Mouse (Mus musculus): ENCODE measurements around the gene Bves. TPM values are rescaled to one million over a fixed set of nuclear protein-coding genes. Genes with fewer than 3 reads are reported as not detected.
"Not testable (repeated sequence)": the region's sequence is repeated elsewhere in the genome, so short reads cannot be mapped to it uniquely, and the experiment has no call there.

The Bves gene
- 1 to 10 TPM in 1 of 2 experiments, under 1 TPM in 1; 0.34 to 1.1 TPM for total RNA-seq (2021)

- intact Hi-C loops (cut with DNase I) = no loop called here
- peak; percentile 64 for DNase-seq
These were observed at the start of gene Bves for GRCm38 (mm10) chr10:45335434-45336422. Bves (plus strand) TSS chr10:45335772.

- intact Hi-C loops (cut with DNase I) = no loop called here
- no peak for DNase-seq
These were observed 47.2 kb upstream of the Bves start for GRCm38 (mm10) chr10:45288351-45288750.

GRCm38 (mm10) chr10:45289218-45290105, 46.1 kb upstream of the Bves start:
- intact Hi-C loops (cut with DNase I) = no loop called here
- DNase-seq = peak; percentile 41

GRCm38 (mm10) chr10:45290618-45291017, 45.0 kb upstream of the Bves start:
- DNase-seq = no peak
- intact Hi-C loops (cut with DNase I) = no loop called here

GRCm38 (mm10) chr10:45292159-45292558, 43.4 kb upstream of the Bves start:
- not testable (repeated sequence) for DNase-seq

GRCm38 (mm10) chr10:45295093-45295492, 40.5 kb upstream of the Bves start:
- intact Hi-C loops (cut with DNase I) = no loop called here
- no peak for DNase-seq

More at GRCm38 (mm10) chr10:45292159-45292558, 43.4 kb upstream of the Bves start:
- intact Hi-C loops (cut with DNase I) = not testable (repeated sequence)

GRCm38 (mm10) chr10:45298503-45298902, 37.1 kb upstream of the Bves start:
- peak; percentile 32 for DNase-seq

GRCm38 (mm10) chr10:45299509-45299908, 36.1 kb upstream of the Bves start:
- DNase-seq = no peak
- intact Hi-C loops (cut with DNase I) = no loop called here

More at GRCm38 (mm10) chr10:45298503-45298902, 37.1 kb upstream of the Bves start:
- intact Hi-C loops (cut with DNase I) = no loop called here

GRCm38 (mm10) chr10:45303315-45304036, 32.1 kb upstream of the Bves start:
- intact Hi-C loops (cut with DNase I) = no loop called here
- DNase-seq = no peak

GRCm38 (mm10) chr10:45305173-45305572, 30.4 kb upstream of the Bves start:
- no peak for DNase-seq
- intact Hi-C loops (cut with DNase I) = no loop called here

- intact Hi-C loops (cut with DNase I) = no loop called here
- peak; percentile 26 for DNase-seq
These were observed 24.4 kb upstream of the Bves start for GRCm38 (mm10) chr10:45311129-45311528.

GRCm38 (mm10) chr10:45311624-45312023, 23.9 kb upstream of the Bves start:
- peak; percentile 46 for DNase-seq
- intact Hi-C loops (cut with DNase I) = no loop called here

GRCm38 (mm10) chr10:45314865-45315264, 20.7 kb upstream of the Bves start:
- intact Hi-C loops (cut with DNase I) = no loop called here
- DNase-seq = no peak

- no peak for DNase-seq
- intact Hi-C loops (cut with DNase I) = no loop called here
These were observed 16.6 kb upstream of the Bves start for GRCm38 (mm10) chr10:45318922-45319321.

- DNase-seq = no peak
These were observed 15.3 kb upstream of the Bves start for GRCm38 (mm10) chr10:45320296-45320695.

GRCm38 (mm10) chr10:45324159-45324558, 11.4 kb upstream of the Bves start:
- intact Hi-C loops (cut with DNase I) = no loop called here
- DNase-seq = no peak

More at GRCm38 (mm10) chr10:45320296-45320695, 15.3 kb upstream of the Bves start:
- intact Hi-C loops (cut with DNase I) = no loop called here

- no peak for DNase-seq
- intact Hi-C loops (cut with DNase I) = no loop called here
These were observed 7.2 kb upstream of the Bves start for GRCm38 (mm10) chr10:45328196-45329000.

- intact Hi-C loops (cut with DNase I) = no loop called here
- no peak for DNase-seq
These were observed 647 bp upstream of the Bves start for GRCm38 (mm10) chr10:45334925-45335324.

- DNase-seq = no peak
- intact Hi-C loops (cut with DNase I) = no loop called here
These were observed 3.5 kb downstream of the Bves start for GRCm38 (mm10) chr10:45339106-45339505.

GRCm38 (mm10) chr10:45344381-45344780, 8.8 kb downstream of the Bves start:
- intact Hi-C loops (cut with DNase I) = no loop called here
- DNase-seq = no peak
